Mouse (Mus musculus): Measurements from ENCODE around the gene Nfat5. TPM values are rescaled to one million over a fixed set of nuclear protein-coding genes. Genes with fewer than 3 reads are reported as not detected.

The Nfat5 gene
- polyA plus RNA-seq, 1 experiment from 2014 or later = 12.0 TPM

GRCm38 (mm10) chr8:107386642-107387041 lies 93.4 kb downstream of the Nfat5 start:
- Histone ChIP-seq H3K4me3 (replicated peaks; ENCODE audit: low read length) (no peak overlapping the region), H3K36me3 (replicated peaks; ENCODE audit: control insufficient read depth, insufficient read depth) (no peaks in the 10 kb centered on the region), H3K4me1 (replicated peaks; ENCODE audit: control insufficient read depth, insufficient read depth, low read length) (0 out of 2 replicates have a peak, but pooled peaks cover 3% of the 10 kb centered on the region), H3K27ac (no peak overlapping the region), H3K27me3 (ENCODE audit: control insufficient read depth, insufficient read depth, low read length) (no peaks in the 10 kb centered on the region), H3K9ac (no peak overlapping the region), H3K4me2 (replicated peaks) (no peak overlapping the region), H3K9me3 (ENCODE audit: control insufficient read depth, low read length) (no peaks in the 10 kb centered on the region)
- no peak for ATAC-seq (ENCODE audit: low FRiP score)
- peak; percentile 77 for DNase-seq (ENCODE audit: low spot score)
- 39% methylated on average over 3 of the region's 3 CpGs for WGBS

GRCm38 (mm10) chr8:107387861-107388260 lies 94.6 kb downstream of the Nfat5 start:
- WGBS = 68% methylated on average over 5 of the region's 5 CpGs
- Histone ChIP-seq H3K4me1 (replicated peaks; ENCODE audit: control insufficient read depth, insufficient read depth, low read length) (0 out of 2 replicates have a peak, but pooled peaks cover 3% of the 10 kb centered on the region), H3K9me3 (ENCODE audit: control insufficient read depth, low read length) (no peaks in the 10 kb centered on the region), H3K27ac (no peak overlapping the region), H3K4me2 (replicated peaks) (no peak overlapping the region), H3K9ac (no peak overlapping the region), H3K27me3 (ENCODE audit: control insufficient read depth, insufficient read depth, low read length) (no peaks in the 10 kb centered on the region), H3K4me3 (replicated peaks; ENCODE audit: low read length) (no peak overlapping the region), H3K36me3 (replicated peaks; ENCODE audit: control insufficient read depth, insufficient read depth) (no peaks in the 10 kb centered on the region)
- DNase-seq (ENCODE audit: low spot score) (no peak), ATAC-seq (ENCODE audit: low FRiP score) (no peak)

GRCm38 (mm10) chr8:107389557-107389956 lies 96.3 kb downstream of the Nfat5 start:
- DNase-seq (ENCODE audit: low spot score) (peak; percentile 86), ATAC-seq (ENCODE audit: low FRiP score) (peak; percentile 69; the same call in 1 of the 2 replicates)
- Histone ChIP-seq H3K27me3 (ENCODE audit: control insufficient read depth, insufficient read depth, low read length) (no peaks in the 10 kb centered on the region), H3K9ac (no peak overlapping the region), H3K27ac (no peak overlapping the region), H3K9me3 (ENCODE audit: control insufficient read depth, low read length) (no peaks in the 10 kb centered on the region), H3K4me3 (replicated peaks; ENCODE audit: low read length) (no peak overlapping the region), H3K4me2 (replicated peaks) (no peak overlapping the region), H3K36me3 (replicated peaks; ENCODE audit: control insufficient read depth, insufficient read depth) (no peaks in the 10 kb centered on the region), H3K4me1 (replicated peaks; ENCODE audit: control insufficient read depth, insufficient read depth, low read length) (0 out of 2 replicates have a peak, but pooled peaks cover 3% of the 10 kb centered on the region)
- WGBS = 59% methylated on average over 8 of the region's 8 CpGs

- Histone ChIP-seq H3K4me3 (replicated peaks; ENCODE audit: low read length) (no peak overlapping the region), H3K36me3 (replicated peaks; ENCODE audit: control insufficient read depth, insufficient read depth) (no peaks in the 10 kb centered on the region), H3K4me2 (replicated peaks) (no peak overlapping the region), H3K9me3 (ENCODE audit: control insufficient read depth, low read length) (no peaks in the 10 kb centered on the region), H3K27me3 (ENCODE audit: control insufficient read depth, insufficient read depth, low read length) (no peaks in the 10 kb centered on the region), H3K4me1 (replicated peaks; ENCODE audit: control insufficient read depth, insufficient read depth, low read length) (0 out of 2 replicates have a peak, but pooled peaks cover 3% of the 10 kb centered on the region), H3K27ac (no peak overlapping the region), H3K9ac (no peak overlapping the region)
- 90% methylated on average over 16 of the region's 16 CpGs for WGBS
- no peak for DNase-seq (ENCODE audit: low spot score)
- ATAC-seq (ENCODE audit: low FRiP score) = no peak
These were observed 97.3 kb downstream of the Nfat5 start for GRCm38 (mm10) chr8:107390476-107391135.

- Histone ChIP-seq H3K27me3 (ENCODE audit: control insufficient read depth, insufficient read depth, low read length) (no peaks in the 10 kb centered on the region), H3K4me3 (replicated peaks; ENCODE audit: low read length) (no peak overlapping the region), H3K9ac (no peak overlapping the region), H3K9me3 (ENCODE audit: control insufficient read depth, low read length) (no peaks in the 10 kb centered on the region), H3K36me3 (replicated peaks; ENCODE audit: control insufficient read depth, insufficient read depth) (no peaks in the 10 kb centered on the region), H3K27ac (no peak overlapping the region), H3K4me2 (replicated peaks) (no peak overlapping the region), H3K4me1 (replicated peaks; ENCODE audit: control insufficient read depth, insufficient read depth, low read length) (0 out of 2 replicates have a peak, but pooled peaks cover 3% of the 10 kb centered on the region)
- ATAC-seq (ENCODE audit: low FRiP score) = no peak
- WGBS = 63% methylated on average over 4 of the region's 4 CpGs
- no peak for DNase-seq (ENCODE audit: low spot score)
These were observed 97.9 kb downstream of the Nfat5 start for GRCm38 (mm10) chr8:107391136-107391516.

- H3K4me3 ChIP-seq (replicated peaks; ENCODE audit: low read length) = no peak overlapping the region
- no peaks in the 10 kb centered on the region for H3K27me3 ChIP-seq (ENCODE audit: control insufficient read depth, insufficient read depth, low read length)
- no peaks in the 10 kb centered on the region for H3K4me1 ChIP-seq (replicated peaks; ENCODE audit: control insufficient read depth, insufficient read depth, low read length)
- H3K36me3 ChIP-seq (replicated peaks; ENCODE audit: control insufficient read depth, insufficient read depth) = no peaks in the 10 kb centered on the region
- no peak overlapping the region for H3K27ac ChIP-seq
- ATAC-seq (ENCODE audit: low FRiP score) = no peak
- DNase-seq (ENCODE audit: low spot score) = no peak
- H3K9ac ChIP-seq = no peak overlapping the region
- H3K9me3 ChIP-seq (ENCODE audit: control insufficient read depth, low read length) = no peaks in the 10 kb centered on the region
- H3K4me2 ChIP-seq (replicated peaks) = no peak overlapping the region
These were observed 102.1 kb downstream of the Nfat5 start for GRCm38 (mm10) chr8:107395397-107395796.

GRCm38 (mm10) chr8:107396106-107396670 lies 102.9 kb downstream of the Nfat5 start:
- H3K27ac ChIP-seq = no peak overlapping the region
- H3K4me1 ChIP-seq (replicated peaks; ENCODE audit: control insufficient read depth, insufficient read depth, low read length) = no peaks in the 10 kb centered on the region
- no peak overlapping the region for H3K9ac ChIP-seq
- no peaks in the 10 kb centered on the region for H3K36me3 ChIP-seq (replicated peaks; ENCODE audit: control insufficient read depth, insufficient read depth)
- ATAC-seq (ENCODE audit: low FRiP score) (no peak), DNase-seq (ENCODE audit: low spot score) (no peak)
- no peak overlapping the region for H3K4me3 ChIP-seq (replicated peaks; ENCODE audit: low read length)
- WGBS = 93% methylated on average over 10 of the region's 10 CpGs
- no peaks in the 10 kb centered on the region for H3K27me3 ChIP-seq (ENCODE audit: control insufficient read depth, insufficient read depth, low read length)
- H3K9me3 ChIP-seq (ENCODE audit: control insufficient read depth, low read length) = no peaks in the 10 kb centered on the region
- H3K4me2 ChIP-seq (replicated peaks) = no peak overlapping the region

GRCm38 (mm10) chr8:107397665-107398064 lies 104.4 kb downstream of the Nfat5 start:
- Histone ChIP-seq H3K4me3 (replicated peaks; ENCODE audit: low read length) (no peak overlapping the region), H3K36me3 (replicated peaks; ENCODE audit: control insufficient read depth, insufficient read depth) (no peaks in the 10 kb centered on the region), H3K9ac (no peak overlapping the region), H3K9me3 (ENCODE audit: control insufficient read depth, low read length) (no peaks in the 10 kb centered on the region), H3K27me3 (ENCODE audit: control insufficient read depth, insufficient read depth, low read length) (no peaks in the 10 kb centered on the region), H3K27ac (no peak overlapping the region), H3K4me2 (replicated peaks) (no peak overlapping the region), H3K4me1 (replicated peaks; ENCODE audit: control insufficient read depth, insufficient read depth, low read length) (no peaks in the 10 kb centered on the region)
- ATAC-seq (ENCODE audit: low FRiP score) = no peak
- no peak for DNase-seq (ENCODE audit: low spot score)
- WGBS = 64% methylated on average over 12 of the region's 12 CpGs

- H3K4me1 ChIP-seq (replicated peaks; ENCODE audit: control insufficient read depth, insufficient read depth, low read length) = 0 out of 2 replicates have a peak, but pooled peaks cover 5% of the 10 kb centered on the region
- no peaks in the 10 kb centered on the region for H3K9me3 ChIP-seq (ENCODE audit: control insufficient read depth, low read length)
- peak overlapping the region; percentile 26; the same call in 1 of the 2 replicates for H3K27ac ChIP-seq
- H3K4me2 ChIP-seq (replicated peaks) = no peak overlapping the region
- no peak overlapping the region for H3K9ac ChIP-seq
- 32% methylated on average over 9 of the region's 9 CpGs for WGBS
- H3K4me3 ChIP-seq (replicated peaks; ENCODE audit: low read length) = no peak overlapping the region
- no peaks in the 10 kb centered on the region for H3K27me3 ChIP-seq (ENCODE audit: control insufficient read depth, insufficient read depth, low read length)
- ATAC-seq (ENCODE audit: low FRiP score) (no peak), DNase-seq (ENCODE audit: low spot score) (no peak)
- no peaks in the 10 kb centered on the region for H3K36me3 ChIP-seq (replicated peaks; ENCODE audit: control insufficient read depth, insufficient read depth)
These were observed 106.2 kb downstream of the Nfat5 start for GRCm38 (mm10) chr8:107399495-107399894.

Data from hindbrain, embryonic 14.5 days (tissue).